Mouse (Mus musculus) MEL (cell line): Measurements from ENCODE around the gene Rcl1. TPM values are rescaled to one million over a fixed set of nuclear protein-coding genes. Genes with fewer than 3 reads are reported as not detected.
A peak's percentile ranks its signal among the peaks of the same experiment; 100 is the strongest.

ENCODE experiments used
- DNase-seq: peaks from one replicate; pipeline ENCODE4 v3.0.0; 2011; ENCODE audit warnings: low read depth, low spot score
- H3K27ac ChIP-seq: 2 replicates; pipeline ENCODE4 v1.5.1; 2012; ENCODE audit warnings: low read depth, mild to moderate bottlenecking, control low read depth, low read length, moderate library complexity; ENCODE audit not compliant: control insufficient read depth
- H3K27me3 ChIP-seq, 2 experiments: fragments of 150-350 bp in 1 of 2; sonication (generic) in 1 of 2; 2 replicates each; pipeline ENCODE4 v1.6.1; 2012; ENCODE audit warnings: low read length in 2 of 2, mild to moderate bottlenecking in 2 of 2, improper control_type of control experiment in 1 of 2, moderate library complexity in 1 of 2; ENCODE audit not compliant: insufficient read depth in 2 of 2, control insufficient read depth in 1 of 2
- H3K36me3 ChIP-seq, 2 experiments: 2 replicates each; pipeline ENCODE4 v1.6.1; 2012 to 2014; ENCODE audit warnings: low read length in 2 of 2, improper control_type of control experiment in 1 of 2, inconsistent platforms in 1 of 2, mild to moderate bottlenecking in 1 of 2; ENCODE audit not compliant: insufficient read depth in 2 of 2, control insufficient read depth in 1 of 2
- H3K4me1 ChIP-seq, 2 experiments: fragments of 150-350 bp in 1 of 2; sonication (generic) in 1 of 2; 2 replicates each; pipeline ENCODE4 v1.6.1; 2012; ENCODE audit warnings: low read length in 2 of 2, improper control_type of control experiment in 1 of 2, mild to moderate bottlenecking in 1 of 2; ENCODE audit not compliant: insufficient read depth in 2 of 2, control insufficient read depth in 1 of 2
- H3K4me3 ChIP-seq, 2 experiments: fragments of 150-350 bp in 1 of 2; sonication (generic) in 1 of 2; 2 replicates each; pipeline ENCODE4 v1.5.1; 2012; ENCODE audit warnings: low read depth in 2 of 2, low read length in 2 of 2, mild to moderate bottlenecking in 2 of 2, moderate library complexity in 2 of 2, control low read depth in 1 of 2, improper control_type of control experiment in 1 of 2; ENCODE audit not compliant: control insufficient read depth in 1 of 2, insufficient read depth in 1 of 2
- H3K79me2 ChIP-seq: 2 replicates; pipeline ENCODE4 v1.6.1; 2012; ENCODE audit warnings: mild to moderate bottlenecking, low read length, moderate library complexity; ENCODE audit not compliant: control insufficient read depth, poor library complexity, insufficient read depth
- H3K9ac ChIP-seq: 2 replicates; pipeline ENCODE4 v1.6.1; 2012; ENCODE audit warnings: low read depth, mild to moderate bottlenecking, control low read depth, low read length, moderate library complexity; ENCODE audit not compliant: control insufficient read depth, poor library complexity, severe bottlenecking
- H3K9me3 ChIP-seq: fragments of 150-350 bp; sonication (generic); replicated peaks from 2 replicates; pipeline ENCODE4 v1.6.1; 2012; ENCODE audit warnings: mild to moderate bottlenecking, low read length, improper control_type of control experiment, moderate library complexity; ENCODE audit not compliant: insufficient read depth
- BHLHE40 ChIP-seq: IDR thresholded peaks from 2 replicates; pipeline ENCODE4 v1.6.1; 2012; ENCODE audit warnings: low read depth, mild to moderate bottlenecking, inconsistent platforms, low read length, improper control_type of control experiment, borderline replicate concordance
- CHD1 ChIP-seq: IDR thresholded peaks from 2 replicates; pipeline ENCODE4 v1.6.1; 2012; ENCODE audit warnings: low read depth, mild to moderate bottlenecking, inconsistent platforms, low read length, improper control_type of control experiment
- CTCF ChIP-seq, 3 experiments: IDR thresholded peaks in 2 of 3; conservative IDR thresholded peaks in 1 of 3; 2 replicates each; pipeline ENCODE4 v1.5.1; 2011 to 2012; ENCODE audit warnings: low read length in 3 of 3, low read depth in 2 of 3, mild to moderate bottlenecking in 2 of 3, improper control_type of control experiment in 1 of 3, inconsistent platforms in 1 of 3, mixed read lengths in 1 of 3, moderate library complexity in 1 of 3; ENCODE audit not compliant: control insufficient read depth in 1 of 3, insufficient read depth in 1 of 3, poor library complexity in 1 of 3, severe bottlenecking in 1 of 3
- ELF1 ChIP-seq: IDR thresholded peaks from 2 replicates; pipeline ENCODE4 v1.6.1; 2014; ENCODE audit warnings: low read depth, mild to moderate bottlenecking, inconsistent platforms, low read length, improper control_type of control experiment, moderate library complexity
- EP300 ChIP-seq, 2 experiments: IDR thresholded peaks; 2 replicates each; pipeline ENCODE4 v1.6.1; 2011; ENCODE audit warnings: improper control_type of control experiment in 2 of 2, low read length in 2 of 2, low read depth in 1 of 2, mild to moderate bottlenecking in 1 of 2
- ETS1 ChIP-seq: IDR thresholded peaks from 2 replicates; pipeline ENCODE4 v1.6.1; 2012; ENCODE audit warnings: low read depth, mild to moderate bottlenecking, inconsistent platforms, low read length, improper control_type of control experiment, moderate library complexity
- HCFC1 ChIP-seq: IDR thresholded peaks from 2 replicates; pipeline ENCODE4 v1.6.1; 2012; ENCODE audit warnings: low read depth, mild to moderate bottlenecking, inconsistent platforms, low read length, improper control_type of control experiment, moderate library complexity
- JUND ChIP-seq: IDR thresholded peaks from 2 replicates; pipeline ENCODE4 v1.6.1; 2011; ENCODE audit warnings: low read depth, mild to moderate bottlenecking, improper control_type of control experiment, low read length
- KAT2A ChIP-seq: conservative IDR thresholded peaks from 2 replicates; pipeline ENCODE4 v1.6.1; 2012; ENCODE audit warnings: low read depth, low read length, improper control_type of control experiment, inconsistent platforms
- MAFK ChIP-seq: IDR thresholded peaks from 2 replicates; pipeline ENCODE4 v1.6.1; 2011; ENCODE audit warnings: low read depth, mild to moderate bottlenecking, low read length, improper control_type of control experiment, borderline replicate concordance
- MEF2A ChIP-seq: IDR thresholded peaks from 2 replicates; pipeline ENCODE4 v1.6.1; 2014; ENCODE audit warnings: low read depth, mild to moderate bottlenecking, inconsistent platforms, low read length, improper control_type of control experiment; ENCODE audit not compliant: poor library complexity, insufficient replicate concordance, severe bottlenecking; ENCODE audit errors: extremely low read depth
- MXI1 ChIP-seq: IDR thresholded peaks from 2 replicates; pipeline ENCODE4 v1.6.1; 2011; ENCODE audit warnings: mild to moderate bottlenecking, low read depth, low read length, improper control_type of control experiment
- MYB ChIP-seq: IDR thresholded peaks from 2 replicates; pipeline ENCODE4 v1.6.1; 2011; ENCODE audit warnings: mild to moderate bottlenecking, low read depth, low read length, improper control_type of control experiment
- MYC ChIP-seq: IDR thresholded peaks from 2 replicates; pipeline ENCODE4 v1.6.1; 2011; ENCODE audit warnings: low read depth, mild to moderate bottlenecking, low read length, improper control_type of control experiment, moderate library complexity
- NELFE ChIP-seq: IDR thresholded peaks from 2 replicates; pipeline ENCODE4 v1.6.1; 2011; ENCODE audit warnings: low read depth, low read length, improper control_type of control experiment
- NRF1 ChIP-seq: IDR thresholded peaks from 2 replicates; pipeline ENCODE4 v1.6.1; 2014; ENCODE audit warnings: low read depth, mild to moderate bottlenecking, inconsistent platforms, low read length, improper control_type of control experiment, moderate library complexity; ENCODE audit not compliant: poor library complexity, insufficient read depth, severe bottlenecking
- POLR2AphosphoS2 ChIP-seq: IDR thresholded peaks from 2 replicates; pipeline ENCODE4 v1.6.1; 2011; ENCODE audit warnings: low read length, improper control_type of control experiment
- POLR2AphosphoS5 ChIP-seq: IDR thresholded peaks from 2 replicates; pipeline ENCODE4 v1.6.1; 2012; ENCODE audit warnings: low read depth, borderline replicate concordance, mild to moderate bottlenecking, inconsistent platforms, low read length, moderate library complexity, mixed read lengths
- RAD21 ChIP-seq: IDR thresholded peaks from 2 replicates; pipeline ENCODE4 v1.6.1; 2011; ENCODE audit warnings: mild to moderate bottlenecking, low read depth, low read length, improper control_type of control experiment
- RCOR1 ChIP-seq: IDR thresholded peaks from 2 replicates; pipeline ENCODE4 v1.6.1; 2012; ENCODE audit warnings: low read depth, mild to moderate bottlenecking, inconsistent platforms, low read length, improper control_type of control experiment
- SIN3A ChIP-seq: IDR thresholded peaks from 2 replicates; pipeline ENCODE4 v1.6.1; 2012; ENCODE audit warnings: low read length, improper control_type of control experiment, inconsistent platforms
- SMC3 ChIP-seq: IDR thresholded peaks from 2 replicates; pipeline ENCODE4 v1.6.1; 2011; ENCODE audit warnings: low read depth, low read length, improper control_type of control experiment
- TAL1 ChIP-seq: IDR thresholded peaks from 2 replicates; pipeline ENCODE4 v1.6.1; 2012; ENCODE audit warnings: mild to moderate bottlenecking, inconsistent platforms, low read length, moderate library complexity, mixed read lengths
- USF1 ChIP-seq: IDR thresholded peaks from 2 replicates; pipeline ENCODE4 v1.6.1; 2014; ENCODE audit warnings: low read depth, mild to moderate bottlenecking, inconsistent platforms, low read length, improper control_type of control experiment, moderate library complexity
- USF2 ChIP-seq, 2 experiments: IDR thresholded peaks; 2 replicates each; pipeline ENCODE4 v1.6.1; 2011 to 2012; ENCODE audit warnings: improper control_type of control experiment in 2 of 2, low read length in 2 of 2, borderline replicate concordance in 1 of 2, inconsistent platforms in 1 of 2, low read depth in 1 of 2, mild to moderate bottlenecking in 1 of 2; ENCODE audit not compliant: insufficient read depth in 1 of 2
- ZC3H11A ChIP-seq: IDR thresholded peaks from 2 replicates; pipeline ENCODE4 v1.6.1; 2012; ENCODE audit warnings: low read depth, mild to moderate bottlenecking, inconsistent platforms, low read length, improper control_type of control experiment
- ZMIZ1 ChIP-seq: IDR thresholded peaks from 2 replicates; pipeline ENCODE4 v1.6.1; 2012; ENCODE audit warnings: low read depth, mild to moderate bottlenecking, inconsistent platforms, low read length, improper control_type of control experiment, moderate library complexity
- ZNF384 ChIP-seq: IDR thresholded peaks from 2 replicates; pipeline ENCODE4 v1.6.1; 2012; ENCODE audit warnings: low read depth, mild to moderate bottlenecking, inconsistent platforms, low read length, improper control_type of control experiment
- polyA plus RNA-seq, 2 experiments: library from polyadenylated mRNA; stranded (reverse) in 1 of 2; unstranded in 1 of 2; fragments of >175 nt in 1 of 2; fragments of >200 nt in 1 of 2; gene quantifications; 2 replicates each; pipeline versions ENCODE4 v1.2.1 to v1.2.4; 2012; ENCODE audit warnings: low replicate concordance in 2 of 2, low read depth in 1 of 2; ENCODE audit not compliant: insufficient read length in 2 of 2, insufficient read depth in 1 of 2, missing spikeins in 1 of 2
- total RNA-seq: library from RNA; depleted of rRNA; stranded (reverse); fragments of 300-350 nt; gene quantifications from 2 replicates; pipeline ENCODE4 v1.2.3, GENCODE M21; 2012

Gene Rcl1
- total and polyA plus RNA-seq, 3 experiments: 86.4 to 122 TPM; not detected in 1

GRCm38 (mm10) chr19:29185122-29185521 is 83.9 kb downstream of the Rcl1 start:
- Histone ChIP-seq H3K9me3 (no peaks in the 10 kb centered on the region), H3K4me3 (no peak overlapping the region; a peak in 1 of 4 replicates)
- TF ChIP-seq MEF2A (no peak), USF1 (no peak), MXI1 (no peak), MYC (no peak), POLR2AphosphoS2 (no peak), HCFC1 (no peak), ZC3H11A (no peak), RCOR1 (no peak), ELF1 (no peak), ZMIZ1 (no peak), CHD1 (no peak), CTCF (IDR thresholded peaks at IDR 0.05 in 2 of 3, conservative IDR thresholded peaks at IDR 0.05 in 1 of 3; ENCODE audit: control insufficient read depth in 1 of 3, insufficient read depth in 1 of 3, low read depth in 2 of 3, low read length in 3 of 3, poor library complexity in 1 of 3, severe bottlenecking in 1 of 3) (no peak), POLR2AphosphoS5 (no peak), BHLHE40 (no peak), NELFE (no peak)
- TF ChIP-seq, all 39 proteins: peak for 0
- DNase-seq: no peak
- peaks cover 0 to 28% of the 10 kb centered on the region in 2 experiments; a peak in 2 of 4 replicates for H3K36me3 ChIP-seq
- H3K27ac ChIP-seq: no peak overlapping the region
- H3K4me1 ChIP-seq: peaks cover 26 to 27% of the 10 kb centered on the region in 2 experiments
- H3K79me2 ChIP-seq: no peaks in the 10 kb centered on the region
- no peaks in the 10 kb centered on the region for H3K27me3 ChIP-seq
- H3K9ac ChIP-seq: no peak overlapping the region

- Histone ChIP-seq H3K9me3 (no peaks in the 10 kb centered on the region), H3K4me1 (peaks cover 26 to 27% of the 10 kb centered on the region in 2 experiments), H3K27ac (no peak overlapping the region), H3K36me3 (peaks cover 0 to 28% of the 10 kb centered on the region in 2 experiments; a peak in 2 of 4 replicates), H3K4me3 (peak overlapping the region in 1 of 2 experiments; percentile 22; a peak in 1 of 4 replicates), H3K27me3 (no peaks in the 10 kb centered on the region), H3K79me2 (no peaks in the 10 kb centered on the region), H3K9ac (no peak overlapping the region)
- DNase-seq: peak; percentile 52
- TF ChIP-seq POLR2AphosphoS2: no peak
- TF ChIP-seq ELF1: no peak
- TF ChIP-seq JUND: 0 out of 2 replicates have a peak, but pooled peaks have one; percentile 64
- peak; percentile 39; the same call in 1 of the 2 replicates for TF ChIP-seq BHLHE40
- TF ChIP-seq SMC3: no peak
- peak; percentile 50 for TF ChIP-seq ETS1
- no peak for TF ChIP-seq CTCF (IDR thresholded peaks at IDR 0.05 in 2 of 3, conservative IDR thresholded peaks at IDR 0.05 in 1 of 3; ENCODE audit: control insufficient read depth in 1 of 3, insufficient read depth in 1 of 3, low read depth in 2 of 3, low read length in 3 of 3, poor library complexity in 1 of 3, severe bottlenecking in 1 of 3)
- TF ChIP-seq USF2 (IDR thresholded peaks at IDR 0.05; ENCODE audit: borderline replicate concordance in 1 of 2, insufficient read depth in 1 of 2, low read depth in 1 of 2, low read length in 2 of 2): no peak
- peak; percentile 72 for TF ChIP-seq ZNF384
- no peak for TF ChIP-seq USF1
- TF ChIP-seq ZC3H11A: no peak
- TF ChIP-seq POLR2AphosphoS5: no peak
- no peak for TF ChIP-seq KAT2A
- TF ChIP-seq RAD21: no peak
- peak; percentile 24 to 63; a peak in 2 of 4 replicates for TF ChIP-seq EP300 (IDR thresholded peaks at IDR 0.05; ENCODE audit: low read depth in 1 of 2, low read length in 2 of 2)
- no peak for TF ChIP-seq MAFK
- no peak for TF ChIP-seq NRF1
- TF ChIP-seq MYB: no peak
- TF ChIP-seq TAL1: no peak
- TF ChIP-seq CHD1: no peak
- TF ChIP-seq SIN3A: peak; percentile 31; the same call in 1 of the 2 replicates
Observed at GRCm38 (mm10) chr19:29185552-29186232, 84.5 kb downstream of the Rcl1 start.
